Mouse (Mus musculus) T-helper 2 cell (primary cell): ENCODE results near the gene Gm29644.
"Not testable (repeated sequence)": the region's sequence is repeated elsewhere in the genome, so short reads cannot be mapped to it uniquely, and the experiment has no call there.

Experiments used
- in situ Hi-C: fragments of 300-600 bp; cut with MboI, MseI; formaldehyde crosslinking; loops from one replicate; pipeline ENCODE4 v1.15.1; 2025; ENCODE audit warnings: high pct_unique_total_duplicates

Gene Gm29644

DNA sequence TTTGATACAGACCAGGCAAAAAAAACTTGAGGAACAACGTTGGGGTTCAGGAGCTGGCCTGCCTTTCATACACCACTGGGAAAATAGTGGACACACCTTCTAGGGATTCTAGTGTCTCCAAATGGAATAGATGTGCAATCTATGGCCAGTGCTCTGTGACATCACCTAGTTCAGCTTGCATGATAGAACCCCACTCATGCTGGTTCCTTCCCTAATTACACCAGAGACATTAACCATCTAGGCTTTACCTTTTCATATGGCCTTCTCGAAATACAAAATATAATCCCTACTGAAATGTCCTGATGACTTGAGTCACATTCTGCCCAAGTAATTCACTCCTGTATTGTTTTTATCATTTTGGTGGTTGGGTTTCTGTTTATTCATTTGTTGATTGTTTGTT lies at the start of gene Gm29644, which contains the start of gene Gm29423:
Gene Gm29644, minus strand, starts transcription at position 157 of the 400 bp plus-strand sequence.
Gene Gm29423, minus strand, starts transcription at position 101 of the 400 bp plus-strand sequence.
- in situ Hi-C loops, result not testable (repeated sequence)

DNA sequence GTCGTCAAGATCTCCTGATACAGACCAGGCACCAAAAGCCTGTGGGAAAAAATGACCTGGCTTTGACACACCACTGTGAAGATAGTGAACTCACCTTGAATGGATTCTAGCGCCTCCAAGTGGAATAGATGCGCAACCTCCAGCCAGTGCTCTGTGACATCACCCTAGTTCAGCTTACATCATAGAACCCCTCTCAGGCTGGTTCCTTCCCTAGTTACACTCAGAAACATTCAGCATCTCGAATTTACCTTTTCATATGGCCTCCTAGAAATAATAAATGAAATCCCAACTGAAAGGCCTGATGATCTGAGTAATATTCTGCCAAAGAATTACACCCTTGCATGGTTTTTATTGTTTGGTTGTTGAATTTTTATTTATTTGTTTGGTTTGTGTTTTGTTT lies 29.6 kb downstream of the Gm29644 start, which contains the start of gene Gm21118:
Gene Gm21118, minus strand, starts transcription at position 101 of the 400 bp plus-strand sequence.
- in situ Hi-C loops, result not testable (repeated sequence)
